Mouse (Mus musculus) testis, postnatal 10 days (tissue): ENCODE results near the gene Prex1.

Source experiments
- DNase-seq: peaks from one replicate; pipeline ENCODE4 v3.0.0; 2021; ENCODE audit warnings: low spot score

Gene Prex1

GRCm38 (mm10) chr2:166683885-166684544 lies 29.6 kb downstream of the Prex1 start:
- no peak for DNase-seq

GRCm38 (mm10) chr2:166682866-166683265 lies 30.8 kb downstream of the Prex1 start:
- DNase-seq = no peak

GRCm38 (mm10) chr2:166678959-166679759 lies 34.5 kb downstream of the Prex1 start:
- DNase-seq = no peak

GRCm38 (mm10) chr2:166676933-166677332 lies 36.7 kb downstream of the Prex1 start:
- DNase-seq = no peak

- no peak for DNase-seq
These were observed 37.1 kb downstream of the Prex1 start for GRCm38 (mm10) chr2:166676498-166676897.

GRCm38 (mm10) chr2:166675588-166676444 lies 37.8 kb downstream of the Prex1 start:
- no peak for DNase-seq

GRCm38 (mm10) chr2:166674693-166675092 lies 38.9 kb downstream of the Prex1 start:
- no peak for DNase-seq

- DNase-seq = no peak
These were observed 39.7 kb downstream of the Prex1 start for GRCm38 (mm10) chr2:166673951-166674350.

GRCm38 (mm10) chr2:166672171-166672965 lies 41.3 kb downstream of the Prex1 start:
- DNase-seq = no peak

GRCm38 (mm10) chr2:166671614-166672013 lies 42.0 kb downstream of the Prex1 start:
- no peak for DNase-seq

- DNase-seq = no peak
These were observed 42.6 kb downstream of the Prex1 start for GRCm38 (mm10) chr2:166671019-166671418.

- no peak for DNase-seq
These were observed 43.7 kb downstream of the Prex1 start for GRCm38 (mm10) chr2:166669922-166670321.

GRCm38 (mm10) chr2:166667790-166668695 lies 45.6 kb downstream of the Prex1 start:
- no peak for DNase-seq

- no peak for DNase-seq
These were observed 47.5 kb downstream of the Prex1 start for GRCm38 (mm10) chr2:166666175-166666574.

- no peak for DNase-seq
These were observed 48.2 kb downstream of the Prex1 start for GRCm38 (mm10) chr2:166665244-166665922.

- DNase-seq = no peak
These were observed 49.1 kb downstream of the Prex1 start for GRCm38 (mm10) chr2:166664506-166664905.

GRCm38 (mm10) chr2:166663250-166663961 lies 50.2 kb downstream of the Prex1 start:
- no peak for DNase-seq

- no peak for DNase-seq
These were observed 51.0 kb downstream of the Prex1 start for GRCm38 (mm10) chr2:166662595-166663160.

GRCm38 (mm10) chr2:166661971-166662370 lies 51.7 kb downstream of the Prex1 start:
- no peak for DNase-seq
